In the genomic region with DNA sequence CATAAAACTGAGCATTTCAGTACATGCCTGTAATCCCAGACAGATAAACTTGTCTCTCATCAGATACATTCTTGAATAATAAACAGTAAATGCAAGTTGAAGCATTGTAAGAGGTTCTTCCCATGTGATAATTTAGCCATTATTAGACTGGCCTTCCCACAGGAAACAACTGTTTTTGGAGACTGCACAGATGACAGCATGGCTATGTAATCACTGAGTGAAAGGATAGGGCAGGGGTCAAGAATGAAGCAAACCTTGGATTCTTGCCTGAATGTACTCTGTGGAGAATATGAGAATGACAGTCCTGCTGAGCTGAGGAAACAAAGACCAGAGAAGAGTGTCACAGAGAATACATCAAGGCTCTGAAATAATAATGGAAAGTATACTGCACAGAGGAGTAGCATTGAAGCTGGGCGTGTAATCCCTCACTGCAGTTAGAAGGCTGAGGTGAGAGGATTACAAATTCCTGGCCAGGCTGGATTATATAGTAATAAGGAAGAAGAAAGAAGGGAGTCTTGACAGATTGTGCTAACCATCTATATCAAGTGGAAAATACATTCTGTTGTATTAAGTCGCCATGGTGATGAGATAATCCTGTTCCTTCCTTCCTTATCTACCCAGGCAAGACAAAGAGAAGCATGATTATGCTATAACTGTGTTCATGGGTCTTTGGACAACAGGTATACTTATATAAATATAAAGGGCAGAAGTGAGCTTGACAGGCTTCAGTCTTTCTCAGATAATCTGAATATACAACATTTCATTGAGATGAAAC, we compare ENCODE assay signal across 11 mouse cellular contexts.
DNase-seq lines count a peak whose midpoint lies in the region; ATAC-seq and TF ChIP-seq lines count a peak whose summit lies in the region.
"Had no signal": no experiment of that assay in that cellular context is flagged by ENCODE, and none has a peak within 500 bp of the region (broad histone marks: within the 10 kb centered on the region; RNA-seq: fewer than 3 reads in every experiment).

No protein-coding gene starts in this region.

- no peak for DNase-seq in intestine, embryonic 14.5 days (ENCODE audit: low spot score)
- peak; percentile 93 for DNase-seq in adipocyte (ENCODE audit: low spot score)
- DNase-seq in heart, embryonic 10.5 days (ENCODE audit: low spot score) = peak; percentile 76
- no peak for DNase-seq in cerebellum, adult 8-10 months
- no peak for DNase-seq in ovary, adult 18-20 months (ENCODE audit: low spot score)
- DNase-seq: cerebellum, adult 9-10 months; liver, embryonic 13.5 days; thymus, adult 2 months had no signal

- peak overlapping the region; percentile 29 for H3K27ac ChIP-seq in intestine, embryonic 14.5 days (ENCODE audit: low read depth)
- H3K27ac ChIP-seq in intestine, postnatal 0 days (ENCODE audit: low read depth, low read length) = no peak overlapping the region
- no peak overlapping the region for H3K27ac ChIP-seq in heart, embryonic 10.5 days
- H3K27ac ChIP-seq in lung, embryonic 15.5 days = no peak overlapping the region
- H3K27ac ChIP-seq: liver, embryonic 13.5 days had no signal

- WGBS in intestine, embryonic 14.5 days = 61% methylated on average over 2 of the region's 2 CpGs
- 62% methylated on average over 2 of the region's 2 CpGs for WGBS in intestine, postnatal 0 days
- WGBS in heart, embryonic 10.5 days = 54% methylated on average over 2 of the region's 2 CpGs
- WGBS in lung, embryonic 15.5 days = 51% methylated on average over 2 of the region's 2 CpGs

- no peaks in the 10 kb centered on the region; the same call in 1 of the 2 replicates for H3K4me1 ChIP-seq in intestine, embryonic 14.5 days (replicated peaks; ENCODE audit: control insufficient read depth, insufficient read depth, low read length)
- no peaks in the 10 kb centered on the region for H3K4me1 ChIP-seq in intestine, postnatal 0 days (replicated peaks; ENCODE audit: control insufficient read depth, insufficient read depth, low read length)
- H3K4me1 ChIP-seq in heart, embryonic 10.5 days = peaks cover 15% of the 10 kb centered on the region
- peaks cover 5% of the 10 kb centered on the region; the same call in 1 of the 2 replicates for H3K4me1 ChIP-seq in lung, embryonic 15.5 days

- no peaks in the 10 kb centered on the region for H3K36me3 ChIP-seq in intestine, embryonic 14.5 days (ENCODE audit: control insufficient read depth, insufficient read depth, low read length)
- H3K36me3 ChIP-seq in intestine, postnatal 0 days (ENCODE audit: control insufficient read depth, insufficient read depth) = no peaks in the 10 kb centered on the region
- peaks cover 14% of the 10 kb centered on the region for H3K36me3 ChIP-seq in heart, embryonic 10.5 days
- H3K36me3 ChIP-seq in lung, embryonic 15.5 days = no peaks in the 10 kb centered on the region
- H3K36me3 ChIP-seq: liver, embryonic 13.5 days had no signal

- no peaks in the 10 kb centered on the region for H3K27me3 ChIP-seq in intestine, embryonic 14.5 days (replicated peaks; ENCODE audit: control insufficient read depth, insufficient read depth, low read length)
- no peaks in the 10 kb centered on the region for H3K27me3 ChIP-seq in intestine, postnatal 0 days (replicated peaks; ENCODE audit: control insufficient read depth, insufficient read depth, low read length)
- H3K27me3 ChIP-seq in heart, embryonic 10.5 days (ENCODE audit: insufficient read depth, poor library complexity, severe bottlenecking) = no peaks in the 10 kb centered on the region
- no peaks in the 10 kb centered on the region for H3K27me3 ChIP-seq in lung, embryonic 15.5 days
- H3K27me3 ChIP-seq: liver, embryonic 13.5 days had no signal

- ATAC-seq in intestine, embryonic 14.5 days (replicated peaks; ENCODE audit: low FRiP score, low TSS enrichment, low read depth) = 0 out of 2 replicates have a peak, but pooled peaks have one; percentile 23
- ATAC-seq in intestine, postnatal 0 days = no peak
- peak; percentile 78 for ATAC-seq in lung, embryonic 15.5 days (ENCODE audit: borderline replicate concordance, extremely low read depth, low FRiP score, low TSS enrichment)
- no peak for ATAC-seq in inflammation-experienced regulatory T-cells, adult 6 months

- TF ChIP-seq CTCF in intestine, postnatal 0 days (IDR thresholded peaks at IDR 0.05; ENCODE audit: low read depth) = no peak

- H3K9me3 ChIP-seq in intestine, embryonic 14.5 days (ENCODE audit: control insufficient read depth, low read length) = no peaks in the 10 kb centered on the region; the same call in 1 of the 2 replicates
- H3K9me3 ChIP-seq in intestine, postnatal 0 days (ENCODE audit: control insufficient read depth) = no peaks in the 10 kb centered on the region
- peaks cover 3% of the 10 kb centered on the region; the same call in 1 of the 2 replicates for H3K9me3 ChIP-seq in heart, embryonic 10.5 days
- H3K9me3 ChIP-seq in lung, embryonic 15.5 days = no peaks in the 10 kb centered on the region
- H3K9me3 ChIP-seq: liver, embryonic 13.5 days had no signal

- H3K4me2 ChIP-seq in intestine, embryonic 14.5 days (ENCODE audit: low read length) = no peak overlapping the region
- H3K4me2 ChIP-seq in intestine, postnatal 0 days (replicated peaks; ENCODE audit: low read depth) = no peak overlapping the region
- H3K4me2 ChIP-seq in lung, embryonic 15.5 days = no peak overlapping the region
- H3K4me2 ChIP-seq: liver, embryonic 13.5 days had no signal

- H3K4me3 ChIP-seq in intestine, embryonic 14.5 days (ENCODE audit: low read depth, low read length) = no peak overlapping the region
- no peak overlapping the region for H3K4me3 ChIP-seq in intestine, postnatal 0 days (ENCODE audit: low read depth, low read length)
- H3K4me3 ChIP-seq in heart, embryonic 10.5 days = no peak overlapping the region
- no peak overlapping the region for H3K4me3 ChIP-seq in lung, embryonic 15.5 days
- H3K4me3 ChIP-seq: liver, embryonic 13.5 days had no signal

- no peak overlapping the region for H3K9ac ChIP-seq in intestine, embryonic 14.5 days (ENCODE audit: low read length)
- H3K9ac ChIP-seq in intestine, postnatal 0 days (ENCODE audit: low read depth, low read length) = no peak overlapping the region
- no peak overlapping the region for H3K9ac ChIP-seq in lung, embryonic 15.5 days
- H3K9ac ChIP-seq: liver, embryonic 13.5 days had no signal

Comparison
In these comparisons a context has a peak if more than half of its experiments do, and no peak if none do; other contexts are left out.
1. ATAC-seq: peak in intestine, embryonic 14.5 days (single experiment) and lung, embryonic 15.5 days (single experiment); none in intestine, postnatal 0 days (single experiment) and inflammation-experienced regulatory T-cells, adult 6 months (single experiment).
2. DNase-seq: peak in adipocyte (single experiment) and heart, embryonic 10.5 days (single experiment); none in intestine, embryonic 14.5 days (single experiment), cerebellum, adult 8-10 months (single experiment) and ovary, adult 18-20 months (single experiment).